Mouse (Mus musculus): ENCODE results near the gene Olfr1211. TPM values are rescaled to one million over a fixed set of nuclear protein-coding genes. Genes with fewer than 3 reads are reported as not detected.

Olfr1211 gene
- polyA plus RNA-seq (2012; fragmentation: generic; extraction: Trizol) = not detected
- long read RNA-seq, experiment 1 = 0 reads
- long read RNA-seq, experiment 2 = 0 reads

GRCm38 (mm10) chr2:88938011-88938410, at the start of gene Olfr1211:
TSS of gene Olfr1211 (minus strand) at chr2:88938111.
- Histone ChIP-seq H3K79me3 (ENCODE audit: low read depth) (no peaks in the 10 kb centered on the region), H3ac (ENCODE audit: control insufficient read depth, insufficient read length, low read depth) (no peak within 1 kb of the TSS), H3K79me2 (ENCODE audit: control insufficient read depth, insufficient read depth) (no peaks in the 10 kb centered on the region), H3K36me3 (ENCODE audit: control insufficient read depth, insufficient read depth) (no peaks in the 10 kb centered on the region), H3K27me3 (ENCODE audit: control insufficient read depth, insufficient read depth, insufficient read length) (no peaks in the 10 kb centered on the region), H3K4me3 (ENCODE audit: insufficient read depth, poor library complexity, severe bottlenecking) (no peak within 1 kb of the TSS)
- TF ChIP-seq MYOD1 (IDR thresholded peaks at IDR 0.05; ENCODE audit: control insufficient read depth, insufficient read length, low read depth) (no peak), USF1 (IDR thresholded peaks at IDR 0.05; ENCODE audit: low read depth) (no peak), CEBPB (IDR thresholded peaks at IDR 0.05; ENCODE audit: low read depth) (no peak), MAX (IDR thresholded peaks at IDR 0.05) (no peak), FOSL1 (IDR thresholded peaks at IDR 0.05; ENCODE audit: insufficient read depth, low read length, poor library complexity, severe bottlenecking) (no peak), CTCF (IDR thresholded peaks at IDR 0.05; ENCODE audit: control insufficient read depth, insufficient read depth, insufficient read length) (no peak), MYOG (IDR thresholded peaks at IDR 0.05; ENCODE audit: control insufficient read depth, extremely low read depth, insufficient read length) (no peak)

GRCm38 (mm10) chr2:88980181-88980580, 42.3 kb upstream of the Olfr1211 start, which contains the start of gene Gm13762:
TSS of gene Gm13762 (minus strand) at chr2:88980281.
- no peak within 1 kb of the TSS for H3ac ChIP-seq (ENCODE audit: control insufficient read depth, insufficient read length, low read depth)
- no peaks in the 10 kb centered on the region for H3K27me3 ChIP-seq (ENCODE audit: control insufficient read depth, insufficient read depth, insufficient read length)
- no peak within 1 kb of the TSS for H3K4me3 ChIP-seq (ENCODE audit: insufficient read depth, poor library complexity, severe bottlenecking)
- TF ChIP-seq MAX (IDR thresholded peaks at IDR 0.05) = no peak
- no peak for TF ChIP-seq MYOD1 (IDR thresholded peaks at IDR 0.05; ENCODE audit: control insufficient read depth, insufficient read length, low read depth)
- no peak for TF ChIP-seq CTCF (IDR thresholded peaks at IDR 0.05; ENCODE audit: control insufficient read depth, insufficient read depth, insufficient read length)
- no peak for TF ChIP-seq MYOG (IDR thresholded peaks at IDR 0.05; ENCODE audit: control insufficient read depth, extremely low read depth, insufficient read length)
- no peak for TF ChIP-seq CEBPB (IDR thresholded peaks at IDR 0.05; ENCODE audit: low read depth)
- no peak for TF ChIP-seq FOSL1 (IDR thresholded peaks at IDR 0.05; ENCODE audit: insufficient read depth, low read length, poor library complexity, severe bottlenecking)
- no peaks in the 10 kb centered on the region for H3K79me3 ChIP-seq (ENCODE audit: low read depth)
- H3K79me2 ChIP-seq (ENCODE audit: control insufficient read depth, insufficient read depth) = no peaks in the 10 kb centered on the region
- H3K36me3 ChIP-seq (ENCODE audit: control insufficient read depth, insufficient read depth) = no peaks in the 10 kb centered on the region

- no peaks in the 10 kb centered on the region for H3K79me3 ChIP-seq (ENCODE audit: low read depth)
- no peaks in the 10 kb centered on the region for H3K27me3 ChIP-seq (ENCODE audit: control insufficient read depth, insufficient read depth, insufficient read length)
- H3K79me2 ChIP-seq (ENCODE audit: control insufficient read depth, insufficient read depth) = no peaks in the 10 kb centered on the region
- no peak within 1 kb of the TSS for H3ac ChIP-seq (ENCODE audit: control insufficient read depth, insufficient read length, low read depth)
- no peaks in the 10 kb centered on the region for H3K36me3 ChIP-seq (ENCODE audit: control insufficient read depth, insufficient read depth)
- TF ChIP-seq FOSL1 (IDR thresholded peaks at IDR 0.05; ENCODE audit: insufficient read depth, low read length, poor library complexity, severe bottlenecking) = no peak
- TF ChIP-seq MYOG (IDR thresholded peaks at IDR 0.05; ENCODE audit: control insufficient read depth, extremely low read depth, insufficient read length) = no peak
- no peak for TF ChIP-seq CTCF (IDR thresholded peaks at IDR 0.05; ENCODE audit: control insufficient read depth, insufficient read depth, insufficient read length)
- no peak for TF ChIP-seq CEBPB (IDR thresholded peaks at IDR 0.05; ENCODE audit: low read depth)
- TF ChIP-seq MAX (IDR thresholded peaks at IDR 0.05) = no peak
- TF ChIP-seq MYOD1 (IDR thresholded peaks at IDR 0.05; ENCODE audit: control insufficient read depth, insufficient read length, low read depth) = no peak
- TF ChIP-seq USF1 (IDR thresholded peaks at IDR 0.05; ENCODE audit: low read depth) = no peak
- no peak within 1 kb of the TSS for H3K4me3 ChIP-seq (ENCODE audit: insufficient read depth, poor library complexity, severe bottlenecking)
Measured at GRCm38 (mm10) chr2:88953669-88954068, 15.8 kb upstream of the Olfr1211 start, which contains the start of gene Olfr1212. TSS of gene Olfr1212 (plus strand) at chr2:88953969.

DNA sequence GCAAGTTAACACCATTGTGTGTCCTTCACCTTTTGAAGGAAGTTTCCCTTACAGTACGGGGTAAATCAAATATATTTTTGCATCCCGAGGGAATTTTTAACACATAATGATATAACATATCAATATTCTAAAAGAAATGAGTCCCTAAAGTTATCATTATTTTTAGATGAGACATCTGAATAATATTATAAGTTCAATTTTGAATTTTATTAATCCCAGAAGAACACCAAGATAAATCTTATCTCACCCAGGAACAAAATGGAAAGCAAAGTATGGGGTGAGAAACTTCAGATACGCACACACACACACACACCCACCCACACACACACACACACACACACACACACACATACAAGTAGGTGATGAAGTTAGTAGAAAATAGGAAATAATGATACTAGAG, 22.9 kb downstream of the Olfr1211 start, which contains the start of gene Olfr1209:
Olfr1209 (minus strand) TSS at position 101 of the 400 bp plus-strand sequence.
- H3K79me2 ChIP-seq (ENCODE audit: control insufficient read depth, insufficient read depth) = no peaks in the 10 kb centered on the region
- H3K36me3 ChIP-seq (ENCODE audit: control insufficient read depth, insufficient read depth) = no peaks in the 10 kb centered on the region
- no peaks in the 10 kb centered on the region for H3K27me3 ChIP-seq (ENCODE audit: control insufficient read depth, insufficient read depth, insufficient read length)
- no peak within 1 kb of the TSS for H3ac ChIP-seq (ENCODE audit: control insufficient read depth, insufficient read length, low read depth)
- no peaks in the 10 kb centered on the region for H3K79me3 ChIP-seq (ENCODE audit: low read depth)
- H3K4me3 ChIP-seq (ENCODE audit: insufficient read depth, poor library complexity, severe bottlenecking) = no peak within 1 kb of the TSS
- no peak for TF ChIP-seq MYOD1 (IDR thresholded peaks at IDR 0.05; ENCODE audit: control insufficient read depth, insufficient read length, low read depth)
- no peak for TF ChIP-seq FOSL1 (IDR thresholded peaks at IDR 0.05; ENCODE audit: insufficient read depth, low read length, poor library complexity, severe bottlenecking)
- TF ChIP-seq MYOG (IDR thresholded peaks at IDR 0.05; ENCODE audit: control insufficient read depth, extremely low read depth, insufficient read length) = no peak
- no peak for TF ChIP-seq USF1 (IDR thresholded peaks at IDR 0.05; ENCODE audit: low read depth)
- TF ChIP-seq CTCF (IDR thresholded peaks at IDR 0.05; ENCODE audit: control insufficient read depth, insufficient read depth, insufficient read length) = no peak
- TF ChIP-seq CEBPB (IDR thresholded peaks at IDR 0.05; ENCODE audit: low read depth) = no peak
- no peak for TF ChIP-seq MAX (IDR thresholded peaks at IDR 0.05)

DNA sequence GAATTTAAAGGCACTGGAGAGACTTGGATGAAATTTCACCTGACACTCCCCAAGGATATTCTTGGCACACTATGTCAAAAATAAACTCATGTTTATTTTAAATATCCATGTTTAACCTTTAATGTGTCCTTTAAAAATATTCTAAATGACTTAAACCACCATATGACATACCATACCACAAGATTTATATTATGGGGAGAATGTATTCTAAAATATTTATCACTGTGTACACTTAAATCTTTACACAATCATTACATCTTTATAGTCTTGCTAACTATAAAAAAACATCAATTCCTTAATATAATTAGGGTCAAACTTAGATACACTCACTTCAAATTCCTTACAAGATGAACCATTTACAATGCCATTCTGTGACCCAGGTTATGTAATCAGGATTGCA, 35.7 kb downstream of the Olfr1211 start, which contains the start of gene Olfr1208:
Olfr1208 (minus strand) TSS at position 101 of the 400 bp plus-strand sequence.
- no peaks in the 10 kb centered on the region for H3K27me3 ChIP-seq (ENCODE audit: control insufficient read depth, insufficient read depth, insufficient read length)
- no peaks in the 10 kb centered on the region for H3K79me2 ChIP-seq (ENCODE audit: control insufficient read depth, insufficient read depth)
- H3ac ChIP-seq (ENCODE audit: control insufficient read depth, insufficient read length, low read depth) = no peak within 1 kb of the TSS
- H3K36me3 ChIP-seq (ENCODE audit: control insufficient read depth, insufficient read depth) = no peaks in the 10 kb centered on the region
- no peak for TF ChIP-seq USF1 (IDR thresholded peaks at IDR 0.05; ENCODE audit: low read depth)
- no peak for TF ChIP-seq CTCF (IDR thresholded peaks at IDR 0.05; ENCODE audit: control insufficient read depth, insufficient read depth, insufficient read length)
- TF ChIP-seq FOSL1 (IDR thresholded peaks at IDR 0.05; ENCODE audit: insufficient read depth, low read length, poor library complexity, severe bottlenecking) = no peak
- TF ChIP-seq MYOG (IDR thresholded peaks at IDR 0.05; ENCODE audit: control insufficient read depth, extremely low read depth, insufficient read length) = no peak
- TF ChIP-seq MAX (IDR thresholded peaks at IDR 0.05) = no peak
- no peak for TF ChIP-seq CEBPB (IDR thresholded peaks at IDR 0.05; ENCODE audit: low read depth)
- TF ChIP-seq MYOD1 (IDR thresholded peaks at IDR 0.05; ENCODE audit: control insufficient read depth, insufficient read length, low read depth) = no peak
- no peak within 1 kb of the TSS for H3K4me3 ChIP-seq (ENCODE audit: insufficient read depth, poor library complexity, severe bottlenecking)
- H3K79me3 ChIP-seq (ENCODE audit: low read depth) = no peaks in the 10 kb centered on the region

Other genes starting within 250 kb of the Olfr1211 start
- not detected for gene Olfr1195, start 248.9 kb downstream of the Olfr1211 start, polyA plus RNA-seq (2012; fragmentation: generic; extraction: Trizol)
- not detected for gene Olfr1196, start 233.5 kb downstream of the Olfr1211 start, polyA plus RNA-seq (2012; fragmentation: generic; extraction: Trizol)
- gene Olfr1197, start 205.7 kb downstream of the Olfr1211 start, polyA plus RNA-seq (2012; fragmentation: generic; extraction: Trizol) = not detected
- not detected for gene Olfr1198, start 186.7 kb downstream of the Olfr1211 start, polyA plus RNA-seq (2012; fragmentation: generic; extraction: Trizol)
- gene Olfr1199, start 177.6 kb downstream of the Olfr1211 start, polyA plus RNA-seq (2012; fragmentation: generic; extraction: Trizol) = not detected
- gene Olfr1200, start 167.6 kb downstream of the Olfr1211 start, polyA plus RNA-seq (2012; fragmentation: generic; extraction: Trizol) = not detected
- gene Olfr1201, start 145.1 kb downstream of the Olfr1211 start, polyA plus RNA-seq (2012; fragmentation: generic; extraction: Trizol) = not detected
- not detected for gene Olfr1202, start 123.6 kb downstream of the Olfr1211 start, polyA plus RNA-seq (2012; fragmentation: generic; extraction: Trizol)
- gene Olfr1205, start 108.4 kb downstream of the Olfr1211 start, polyA plus RNA-seq (2012; fragmentation: generic; extraction: Trizol) = not detected
- not detected for gene Olfr1204, start 88.8 kb downstream of the Olfr1211 start, polyA plus RNA-seq (2012; fragmentation: generic; extraction: Trizol)
- gene Olfr1206, start 74.9 kb downstream of the Olfr1211 start, polyA plus RNA-seq (2012; fragmentation: generic; extraction: Trizol) = not detected
- gene Olfr1208, start 35.8 kb downstream of the Olfr1211 start, polyA plus RNA-seq (2012; fragmentation: generic; extraction: Trizol) = not detected
- gene Olfr1209, start 23.0 kb downstream of the Olfr1211 start, polyA plus RNA-seq (2012; fragmentation: generic; extraction: Trizol) = not detected
- gene Olfr1212, start 15.9 kb upstream of the Olfr1211 start, polyA plus RNA-seq (2012; fragmentation: generic; extraction: Trizol) = not detected
- gene Gm13762, start 42.2 kb upstream of the Olfr1211 start, polyA plus RNA-seq (2012; fragmentation: generic; extraction: Trizol) = not detected
- not detected for gene Olfr1214, start 54.5 kb upstream of the Olfr1211 start, polyA plus RNA-seq (2012; fragmentation: generic; extraction: Trizol)
- gene Olfr1215, start 68.9 kb upstream of the Olfr1211 start, polyA plus RNA-seq (2012; fragmentation: generic; extraction: Trizol) = not detected
- not detected for gene Olfr1216, start 80.2 kb upstream of the Olfr1211 start, polyA plus RNA-seq (2012; fragmentation: generic; extraction: Trizol)
- not detected for gene Olfr1217, start 94.0 kb upstream of the Olfr1211 start, polyA plus RNA-seq (2012; fragmentation: generic; extraction: Trizol)
- not detected for gene Olfr1218, start 123.1 kb upstream of the Olfr1211 start, polyA plus RNA-seq (2012; fragmentation: generic; extraction: Trizol)
- gene Olfr1219, start 145.4 kb upstream of the Olfr1211 start, polyA plus RNA-seq (2012; fragmentation: generic; extraction: Trizol) = not detected
- gene Olfr1220, start 168.7 kb upstream of the Olfr1211 start, polyA plus RNA-seq (2012; fragmentation: generic; extraction: Trizol) = not detected
- gene Olfr1221, start 179.2 kb upstream of the Olfr1211 start, polyA plus RNA-seq (2012; fragmentation: generic; extraction: Trizol) = not detected
- not detected for gene Olfr1222, start 194.9 kb upstream of the Olfr1211 start, polyA plus RNA-seq (2012; fragmentation: generic; extraction: Trizol)
- gene Olfr1223, start 213.4 kb upstream of the Olfr1211 start, polyA plus RNA-seq (2012; fragmentation: generic; extraction: Trizol) = not detected
- not detected for gene Olfr1224-ps1, start 226.0 kb upstream of the Olfr1211 start, polyA plus RNA-seq (2012; fragmentation: generic; extraction: Trizol)
- not detected for gene Olfr1225, start 236.6 kb upstream of the Olfr1211 start, polyA plus RNA-seq (2012; fragmentation: generic; extraction: Trizol)

Measured in C2C12 (cell line).